Mouse (Mus musculus) urinary bladder, postnatal 4 days (tissue): ENCODE measurements around the gene Crybg1.
A peak's percentile ranks its signal among the peaks of the same experiment; 100 is the strongest.

Experiments used
- DNase-seq, 2 experiments: peaks; one replicate each; pipeline ENCODE4 v3.0.0; 2021 to 2022; ENCODE audit warnings: low spot score in 2 of 2

The Crybg1 gene

DNA sequence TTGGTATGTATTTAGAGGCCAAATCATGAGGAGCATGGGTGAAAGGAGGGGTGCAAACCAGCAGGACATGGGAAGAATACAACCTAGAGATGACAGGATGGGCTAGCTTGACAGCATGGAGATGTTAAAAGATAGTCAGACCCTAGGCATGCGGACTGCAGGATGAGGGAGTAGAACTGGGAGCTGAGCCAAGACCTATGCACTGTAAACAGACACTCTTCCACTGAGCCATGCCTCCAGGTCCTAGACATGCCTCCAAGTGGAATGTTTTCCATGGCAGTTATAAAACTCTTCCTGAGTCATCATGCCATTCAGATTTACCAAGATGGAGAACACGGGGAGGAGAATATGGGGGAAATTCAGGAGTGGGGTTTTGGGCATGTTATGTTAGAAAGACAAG is 53.9 kb downstream of the Crybg1 start:
- no peak for DNase-seq

- DNase-seq = no peak
Measured at GRCm38 (mm10) chr10:44091757-44092156, 56.9 kb downstream of the Crybg1 start.

DNA sequence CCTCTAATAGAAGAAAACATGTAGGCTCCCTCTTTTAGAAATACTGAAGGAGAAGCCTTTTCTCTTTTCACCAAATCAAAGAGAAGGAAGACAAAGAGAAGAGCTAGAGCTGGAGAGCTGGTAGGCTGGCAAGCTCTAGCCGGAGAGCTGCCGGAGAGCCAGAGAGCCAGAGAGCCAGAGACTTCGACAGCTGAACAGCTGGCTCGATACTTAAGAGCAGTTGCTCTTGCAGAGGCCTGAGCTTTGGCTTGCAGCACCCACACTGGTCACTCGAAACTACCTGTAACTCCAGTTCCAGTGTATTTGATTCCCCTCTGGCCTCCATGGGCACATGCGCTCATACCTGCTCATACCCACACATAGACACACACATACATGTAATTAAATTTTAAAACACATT is 68.3 kb downstream of the Crybg1 start:
- no peak for DNase-seq

DNA sequence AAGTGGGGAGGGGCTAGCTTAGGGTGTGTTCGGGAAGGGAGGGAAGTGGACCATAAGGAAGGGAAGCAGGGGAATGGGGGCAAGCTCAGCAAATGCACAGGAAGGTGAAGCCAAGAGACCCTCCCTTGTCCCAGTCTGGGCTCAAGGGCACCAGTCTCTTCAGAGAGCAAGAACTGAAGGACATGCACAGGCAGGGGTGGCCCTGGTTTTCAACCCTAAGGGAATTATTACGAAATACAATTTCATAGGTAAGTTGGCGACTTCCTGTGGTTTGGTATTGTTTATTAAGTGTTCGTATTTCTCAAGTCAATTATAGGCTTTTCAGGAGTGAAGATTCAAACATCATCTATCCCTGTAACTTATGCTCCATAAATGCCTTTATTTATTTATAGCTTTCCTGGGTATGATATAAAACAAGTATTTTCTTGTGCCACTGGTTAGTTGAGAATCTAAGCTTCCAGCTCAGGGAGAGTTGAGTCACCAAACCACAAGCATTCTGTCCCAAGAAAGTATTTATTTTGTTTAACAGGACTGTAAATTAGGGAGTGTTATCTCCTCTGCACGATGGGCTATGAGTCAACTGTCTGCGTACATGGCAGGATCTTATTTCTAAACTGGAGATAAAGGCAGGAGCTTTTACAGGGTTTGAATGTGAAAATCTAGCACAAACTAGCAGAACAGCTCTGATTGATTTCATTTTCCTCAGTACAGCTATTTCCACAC is 69.7 kb downstream of the Crybg1 start:
- DNase-seq = no peak

DNA sequence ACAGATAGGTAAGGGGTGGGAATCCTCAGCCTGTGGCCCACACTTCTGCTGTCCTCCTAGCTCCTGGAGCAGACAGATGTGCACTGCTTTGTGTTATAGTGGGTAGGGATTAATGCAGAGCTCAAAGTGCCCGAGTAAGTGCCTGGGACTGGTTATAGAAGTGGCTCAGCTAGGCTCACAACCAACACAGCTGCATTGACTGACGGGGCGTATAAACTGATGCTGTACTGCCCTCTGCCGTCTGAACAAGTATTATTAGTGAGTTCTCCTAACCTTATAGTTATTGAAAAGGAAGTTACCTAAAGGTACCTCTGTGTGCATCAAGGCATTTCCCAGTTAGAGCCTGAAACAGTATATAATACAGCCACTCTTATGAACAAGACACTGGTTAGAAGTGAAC is 77.6 kb downstream of the Crybg1 start:
- DNase-seq = peak in 1 of 2 experiments; percentile 53

DNA sequence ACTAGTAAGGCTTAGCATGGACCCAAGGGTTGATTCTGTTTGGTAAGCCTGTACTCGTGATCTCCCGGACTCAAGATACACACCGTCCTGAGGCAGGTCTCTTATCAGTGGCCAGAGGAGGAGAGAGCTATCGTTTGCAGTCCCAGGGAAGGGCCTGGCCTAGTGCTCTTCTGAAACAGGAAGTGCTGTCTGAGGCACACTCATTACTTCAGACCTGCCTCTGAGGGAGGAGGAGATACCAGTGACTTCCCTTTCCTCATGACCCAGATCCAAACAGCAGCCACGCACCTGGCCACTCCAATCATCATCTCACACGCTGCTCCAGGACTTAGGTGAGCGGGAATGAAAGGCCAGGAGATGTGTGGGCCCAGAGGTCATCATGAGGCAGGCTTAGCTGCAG is 79.5 kb downstream of the Crybg1 start:
- no peak for DNase-seq

GRCm38 (mm10) chr10:44065848-44066360 is 82.7 kb downstream of the Crybg1 start:
- no peak for DNase-seq

DNA sequence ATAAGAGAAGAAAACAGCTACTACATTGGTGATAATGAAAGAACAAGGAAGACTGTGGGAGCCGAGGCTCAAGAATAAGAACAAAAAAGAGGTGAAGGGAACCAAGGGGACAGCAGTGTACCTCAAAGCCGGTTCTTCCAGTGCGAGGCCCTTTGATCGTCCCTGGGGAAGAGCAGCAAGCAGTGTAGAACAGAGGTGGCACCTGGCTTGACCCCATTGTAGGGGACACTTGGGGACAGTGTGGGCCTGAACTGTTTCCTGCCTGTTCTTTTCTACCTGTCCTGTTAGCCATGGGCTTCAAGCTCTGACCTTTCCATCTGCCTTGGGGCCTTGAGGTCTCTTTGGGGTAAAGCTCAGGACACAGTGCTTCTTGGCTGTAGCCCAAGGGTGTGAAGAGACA is 85.7 kb downstream of the Crybg1 start:
- DNase-seq = no peak

DNA sequence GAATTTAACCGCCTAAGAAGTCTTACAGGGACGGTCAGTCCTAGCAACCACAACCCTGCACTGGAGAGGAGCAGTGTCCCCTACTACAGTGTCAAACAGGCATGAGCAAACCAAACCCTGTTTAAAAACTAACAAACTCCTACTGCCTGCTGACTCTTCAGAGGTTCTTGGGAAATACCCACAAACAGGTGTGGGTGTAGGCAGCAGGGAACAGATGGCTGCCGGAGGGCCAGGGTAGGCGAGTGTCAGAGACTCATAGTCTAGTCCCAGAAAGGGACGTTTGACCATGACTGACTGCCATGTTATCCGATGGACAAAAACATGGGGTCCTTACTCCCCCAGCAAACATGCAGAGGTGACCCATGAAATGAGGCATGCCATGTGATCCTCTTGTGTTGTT is 97.7 kb downstream of the Crybg1 start:
- no peak for DNase-seq

DNA sequence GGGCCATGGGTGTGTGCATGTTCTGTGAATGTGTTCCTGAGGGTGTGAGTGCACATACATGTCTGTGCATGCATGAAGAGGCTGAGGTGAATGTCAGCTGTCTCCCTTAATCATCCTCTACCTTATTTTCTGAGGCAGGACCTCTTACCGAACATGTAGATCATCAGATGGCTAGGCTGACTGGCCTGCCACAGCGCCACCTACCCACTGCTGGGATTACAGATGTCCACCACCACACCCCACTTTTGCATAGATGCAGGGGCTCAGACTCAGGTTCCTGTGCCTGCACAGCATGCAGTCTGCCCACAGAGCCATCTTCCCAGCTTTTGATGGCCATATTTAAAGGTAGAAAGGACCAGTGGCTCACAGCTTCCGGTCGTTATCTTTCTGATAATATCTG is 103.9 kb downstream of the Crybg1 start:
- DNase-seq = no peak

DNA sequence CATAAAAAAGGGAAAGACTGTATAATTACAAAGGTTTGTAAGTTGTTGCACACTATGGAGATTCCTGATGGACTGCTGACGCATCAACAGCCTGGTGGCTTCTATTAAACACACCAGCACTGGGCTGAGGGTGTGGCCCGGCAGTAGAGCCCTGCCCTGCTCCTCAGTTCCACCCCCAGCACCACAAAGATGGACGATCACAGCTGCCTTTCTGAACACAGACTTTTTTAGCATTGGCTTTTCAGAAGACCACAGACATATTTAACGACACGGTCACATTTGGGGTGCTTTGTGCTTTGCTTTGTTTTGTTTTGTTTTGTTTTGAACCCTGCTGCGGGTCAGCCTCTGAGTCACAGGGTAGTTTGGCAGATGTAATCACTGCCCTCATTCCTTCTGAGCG is 105.0 kb downstream of the Crybg1 start:
- no peak for DNase-seq

DNA sequence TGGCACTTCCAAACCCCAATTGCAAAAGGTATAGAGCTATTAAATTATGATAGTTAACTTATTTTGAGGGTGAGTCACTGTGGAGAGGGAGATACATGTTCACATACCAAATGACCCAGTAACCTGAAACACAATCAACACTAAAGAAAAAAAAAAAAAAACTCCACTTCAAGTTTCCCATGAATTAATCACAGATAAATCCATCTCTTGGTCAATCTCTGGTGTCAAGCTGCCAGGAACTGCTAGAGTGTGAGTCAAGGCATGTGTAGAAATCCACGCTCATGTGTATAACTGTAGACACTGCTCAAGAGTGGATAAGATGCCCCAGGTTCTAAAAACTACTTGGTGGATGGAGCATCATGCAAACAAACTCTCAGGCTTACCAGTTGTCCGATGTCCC is 109.5 kb downstream of the Crybg1 start:
- no peak for DNase-seq

- no peak for DNase-seq
Measured at GRCm38 (mm10) chr10:44037918-44038544, 110.6 kb downstream of the Crybg1 start.

DNA sequence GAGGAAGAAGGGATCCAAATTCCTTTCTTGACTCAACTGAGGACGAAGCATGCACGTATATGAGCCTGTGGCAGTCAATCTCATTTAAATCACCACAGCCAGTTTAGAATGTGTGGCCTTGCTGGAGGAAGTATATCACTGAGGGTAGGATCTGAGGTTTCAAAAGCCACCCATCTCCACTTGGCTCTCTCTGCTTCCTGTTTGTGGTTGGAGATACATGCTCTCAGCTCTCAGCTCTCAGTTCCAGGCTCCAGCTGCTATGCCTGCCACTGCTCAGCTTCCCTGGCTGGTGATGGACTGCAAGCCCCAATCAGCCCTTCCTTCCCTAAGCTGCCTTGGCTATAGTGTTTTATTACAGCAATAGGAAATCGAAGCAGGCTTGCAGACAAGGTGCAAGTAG is 119.1 kb downstream of the Crybg1 start:
- no peak for DNase-seq

GRCm38 (mm10) chr10:44027226-44027625 is 121.4 kb downstream of the Crybg1 start:
- DNase-seq = no peak

DNA sequence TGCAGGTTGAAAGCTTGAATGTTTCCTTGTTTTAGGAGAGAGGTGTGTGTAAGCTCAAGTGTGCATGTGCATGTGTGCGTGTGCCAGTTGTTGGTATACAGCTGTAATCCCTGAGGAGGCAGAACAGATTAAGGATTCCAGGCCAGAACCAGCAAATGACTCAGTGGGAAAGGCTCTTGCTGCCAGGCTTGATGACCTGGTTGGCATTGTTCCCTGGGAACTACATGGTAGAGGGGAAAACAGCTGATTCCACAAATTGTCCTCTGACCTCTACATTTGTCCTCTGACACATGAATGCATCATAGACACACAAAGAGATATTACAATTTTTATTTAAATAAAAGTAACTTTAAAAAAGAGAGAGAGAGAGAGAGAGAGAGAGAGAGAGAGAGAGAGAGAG is 122.5 kb downstream of the Crybg1 start:
- DNase-seq = no peak

DNA sequence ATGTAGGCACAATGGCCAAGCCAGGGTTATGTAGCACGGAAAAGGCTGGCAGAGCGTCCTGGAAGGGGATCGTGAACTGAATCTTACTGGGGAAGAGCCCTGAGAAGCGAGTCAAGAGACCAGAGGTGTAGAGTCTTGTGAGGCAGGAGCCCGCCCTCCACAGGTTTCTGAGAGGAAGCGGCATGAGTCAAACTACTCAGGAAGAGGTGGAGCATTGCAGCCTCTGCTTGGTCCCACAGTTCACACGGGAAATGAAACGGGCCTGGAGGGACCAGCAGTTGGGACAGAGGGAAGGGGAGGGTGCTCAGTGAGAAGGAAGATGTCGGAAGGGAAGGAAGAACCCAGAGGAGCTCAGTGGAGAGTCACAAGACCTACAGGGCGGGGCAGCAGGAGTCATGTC is 123.9 kb downstream of the Crybg1 start:
- no peak for DNase-seq

DNA sequence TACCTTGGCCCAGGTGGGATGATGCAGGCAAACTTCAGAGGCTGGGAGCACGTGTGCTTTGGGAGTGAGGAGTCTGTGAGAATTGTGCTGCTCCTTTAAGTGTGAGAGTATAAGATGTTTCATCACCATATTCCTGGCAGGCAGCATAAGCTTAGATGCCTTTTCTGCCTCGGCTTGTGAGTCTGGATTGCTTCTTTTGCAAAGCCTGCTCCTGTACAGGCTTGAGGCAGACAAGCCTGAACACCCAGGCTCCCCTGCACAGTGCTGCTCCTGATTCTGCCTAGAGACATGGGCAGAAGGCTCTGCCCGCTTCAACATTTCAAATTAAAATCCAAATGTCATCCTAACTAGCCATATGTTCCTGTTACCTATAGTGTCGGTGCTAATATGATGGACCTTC is 128.5 kb downstream of the Crybg1 start:
- no peak for DNase-seq

DNA sequence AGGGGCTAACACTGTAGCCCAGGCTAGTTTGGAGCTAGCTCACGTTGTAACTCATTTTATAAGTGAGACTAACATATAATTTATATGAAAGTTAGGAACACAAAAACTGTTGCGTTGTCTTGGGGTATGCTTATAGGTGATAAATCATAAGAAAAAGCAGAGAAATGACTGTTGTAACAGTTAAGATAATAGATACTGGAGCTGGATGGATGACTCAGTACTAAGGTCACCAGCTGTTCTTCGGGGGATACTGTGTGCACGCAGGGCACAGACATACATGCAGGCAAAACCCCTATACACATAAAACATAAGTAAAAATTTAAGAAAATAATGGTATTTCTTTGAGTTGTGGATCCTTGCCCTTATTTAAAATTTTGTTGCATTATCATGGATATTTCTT is 130.1 kb downstream of the Crybg1 start:
- no peak for DNase-seq

GRCm38 (mm10) chr10:44015631-44016030 is 133.0 kb downstream of the Crybg1 start:
- DNase-seq = no peak

DNA sequence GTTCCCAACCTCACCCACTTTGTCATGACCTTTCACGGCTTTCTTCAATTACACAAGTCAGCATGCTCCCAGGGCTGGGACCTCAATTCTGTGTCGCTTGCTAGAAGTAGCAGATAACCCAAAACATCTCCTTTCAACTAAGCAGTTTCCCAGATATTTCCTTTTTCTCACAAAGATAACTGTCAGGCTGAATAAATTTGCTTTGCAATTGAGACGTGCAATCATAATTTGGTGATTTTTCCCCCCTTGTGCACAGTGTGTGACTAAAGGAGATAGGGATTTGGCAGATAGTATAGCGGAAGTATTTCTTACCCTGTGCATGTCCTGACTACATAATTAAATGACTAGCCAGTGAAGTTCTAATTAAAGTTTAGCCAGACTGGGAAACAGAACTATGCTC is 134.8 kb downstream of the Crybg1 start:
- DNase-seq = no peak

DNA sequence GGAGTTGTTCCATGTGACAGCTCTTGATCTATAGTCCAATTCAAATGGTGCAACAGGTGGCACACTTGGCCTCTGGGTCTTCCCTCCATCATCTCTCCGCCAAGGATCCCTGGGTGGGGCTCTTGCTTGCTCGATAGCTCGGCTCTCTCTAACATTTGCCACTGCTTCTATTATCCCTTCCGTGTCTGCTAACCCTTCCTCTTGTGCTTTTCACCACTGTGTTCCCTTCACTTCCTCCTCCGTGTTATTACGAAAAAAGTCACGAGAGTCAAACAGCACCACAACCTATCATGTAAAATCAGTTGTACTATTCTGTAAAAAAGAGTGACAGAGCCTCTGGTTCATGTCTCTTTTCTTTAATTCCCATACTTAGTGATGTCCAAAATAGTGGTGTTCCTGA is 137.2 kb downstream of the Crybg1 start:
- DNase-seq = no peak

DNA sequence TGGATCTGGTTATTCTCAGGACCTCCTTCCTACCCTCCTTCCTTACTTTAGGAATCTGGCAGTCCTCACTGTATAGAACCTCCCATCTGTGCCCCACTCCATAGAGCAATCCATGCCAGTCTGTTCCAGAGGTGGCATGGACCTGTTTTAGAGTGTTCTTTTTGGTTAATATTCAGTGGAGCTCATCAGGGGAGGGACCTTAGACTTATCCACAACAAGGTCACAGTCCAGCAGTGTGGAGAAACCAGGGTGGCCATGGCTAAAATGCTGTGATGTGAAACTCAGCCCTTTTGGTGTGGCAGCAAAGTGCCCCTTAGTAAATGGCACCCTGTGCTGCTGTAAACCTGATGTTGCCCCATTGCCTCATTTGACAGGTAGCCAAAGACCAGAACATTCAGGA is 139.8 kb downstream of the Crybg1 start:
- DNase-seq = no peak

DNA sequence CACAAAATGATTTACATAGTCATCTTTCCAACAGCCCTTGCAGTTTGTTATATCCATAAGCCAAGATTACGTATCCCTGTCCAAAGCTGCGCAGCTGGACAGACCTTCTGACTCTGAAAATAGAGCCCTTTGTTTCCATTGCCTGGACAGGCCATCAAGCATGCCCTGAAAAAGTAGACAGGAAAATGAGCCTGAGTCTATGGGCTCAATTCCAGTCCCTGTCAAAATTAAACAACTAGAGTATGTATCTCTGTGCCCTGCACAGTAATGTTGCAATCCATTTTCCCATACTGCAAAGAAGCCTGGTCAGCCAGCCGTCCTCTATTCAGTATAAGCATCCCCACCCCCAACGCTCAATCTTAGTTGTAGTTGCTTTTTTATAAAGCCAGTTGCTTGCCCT is 141.8 kb downstream of the Crybg1 start:
- DNase-seq = no peak
